Mouse (Mus musculus): Measurements from ENCODE around the gene Myt1l.

The Myt1l gene

DNA sequence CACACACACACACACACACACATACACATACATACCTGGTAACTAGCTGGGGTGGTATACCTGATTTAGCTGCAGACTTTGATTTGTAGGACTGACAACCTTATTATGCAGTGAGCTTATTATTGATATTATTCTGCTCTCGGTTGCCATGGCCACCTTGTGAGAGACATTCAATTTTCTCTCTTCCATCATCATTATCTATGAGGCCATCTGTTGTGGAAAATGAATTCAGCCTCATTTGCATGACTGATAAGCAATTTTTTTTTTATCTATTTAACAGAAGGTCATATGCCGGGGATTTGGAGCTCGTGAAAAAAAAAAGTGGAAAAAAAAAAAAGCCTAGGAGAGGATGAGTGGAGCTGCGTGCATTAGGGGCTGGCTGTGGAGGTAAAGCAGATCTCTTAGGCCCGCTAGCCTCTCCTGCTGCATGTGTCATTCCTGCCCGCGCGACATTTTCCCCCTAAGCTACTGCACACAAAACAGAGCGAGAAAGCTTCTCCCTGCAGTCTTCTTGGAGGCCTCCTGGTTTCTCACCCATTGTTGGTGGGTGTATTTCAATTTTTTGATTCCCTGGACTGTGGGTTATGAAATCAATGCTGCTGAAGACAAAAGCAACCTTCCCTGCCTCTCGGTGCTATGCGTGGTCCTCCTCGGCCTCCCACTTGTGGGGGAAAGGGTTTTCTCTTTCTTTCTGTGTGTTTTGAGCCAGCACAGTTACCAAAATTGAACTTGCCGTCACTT lies at the start of gene Myt1l:
Myt1l (plus strand) TSS at position 354 of the 741 bp plus-strand sequence.
- in situ Hi-C loops (cut with MboI; ENCODE audit: low pct_unique_long_range_greater_than_20kb in 1 of 2, low sequenced_read_pairs in 2 of 2, unreplicated experiment in 1 of 2) = no loop called here

DNA sequence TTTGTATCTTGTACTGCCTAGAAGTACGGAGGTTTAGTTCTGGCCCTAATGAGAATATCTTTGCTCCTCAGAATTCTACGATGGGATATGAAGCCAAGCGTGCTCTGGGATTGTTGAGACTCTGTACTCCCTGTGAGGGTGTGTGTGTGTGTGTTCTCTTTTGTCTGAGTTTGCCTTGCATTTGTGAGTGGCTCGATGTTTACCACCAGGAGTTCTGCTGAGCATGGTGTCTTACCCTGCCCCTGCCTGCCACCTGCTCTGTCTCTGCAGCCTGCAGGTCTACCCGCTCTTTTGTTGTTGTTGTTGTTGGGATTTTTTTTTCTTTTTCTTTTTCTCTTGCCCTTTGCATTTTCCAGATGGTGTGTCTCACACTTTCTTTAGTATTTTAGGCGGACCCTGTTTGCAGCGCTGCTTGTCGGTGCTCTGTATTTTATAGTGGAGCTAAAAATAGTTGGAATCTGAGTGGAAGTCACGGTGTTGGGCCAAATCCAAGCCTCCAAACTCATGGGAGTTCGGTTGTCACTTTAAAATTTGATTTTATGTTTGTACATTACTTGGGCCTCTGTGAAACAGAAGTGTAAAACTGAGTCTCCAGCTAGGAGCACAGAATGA lies 41.7 kb upstream of the Myt1l start:
- in situ Hi-C loops (cut with MboI; ENCODE audit: low pct_unique_long_range_greater_than_20kb in 1 of 2, low sequenced_read_pairs in 2 of 2, unreplicated experiment in 1 of 2) = no loop called here

DNA sequence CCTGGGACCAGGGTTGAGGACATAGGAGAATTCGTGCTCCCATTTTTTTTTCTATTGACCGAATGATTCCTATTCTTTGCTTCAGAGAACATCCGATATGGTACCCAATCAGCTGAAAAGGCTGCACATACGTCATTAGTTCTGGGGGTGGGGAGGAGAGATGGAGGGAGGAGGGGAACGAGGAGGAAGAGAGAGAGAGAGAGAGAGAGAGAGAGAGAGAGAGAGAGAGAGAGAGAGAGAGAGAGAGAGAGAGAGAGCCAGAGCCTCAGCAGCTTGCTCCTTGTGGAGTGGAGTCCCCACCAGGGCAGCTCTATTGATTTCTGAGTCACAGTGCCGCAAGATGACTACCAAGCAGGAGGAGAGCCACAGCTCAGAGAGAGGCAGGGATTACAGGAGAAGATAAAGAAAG lies 1.9 kb upstream of the Myt1l start:
- in situ Hi-C loops (cut with MboI; ENCODE audit: low pct_unique_long_range_greater_than_20kb in 1 of 2, low sequenced_read_pairs in 2 of 2, unreplicated experiment in 1 of 2) = no loop called here

DNA sequence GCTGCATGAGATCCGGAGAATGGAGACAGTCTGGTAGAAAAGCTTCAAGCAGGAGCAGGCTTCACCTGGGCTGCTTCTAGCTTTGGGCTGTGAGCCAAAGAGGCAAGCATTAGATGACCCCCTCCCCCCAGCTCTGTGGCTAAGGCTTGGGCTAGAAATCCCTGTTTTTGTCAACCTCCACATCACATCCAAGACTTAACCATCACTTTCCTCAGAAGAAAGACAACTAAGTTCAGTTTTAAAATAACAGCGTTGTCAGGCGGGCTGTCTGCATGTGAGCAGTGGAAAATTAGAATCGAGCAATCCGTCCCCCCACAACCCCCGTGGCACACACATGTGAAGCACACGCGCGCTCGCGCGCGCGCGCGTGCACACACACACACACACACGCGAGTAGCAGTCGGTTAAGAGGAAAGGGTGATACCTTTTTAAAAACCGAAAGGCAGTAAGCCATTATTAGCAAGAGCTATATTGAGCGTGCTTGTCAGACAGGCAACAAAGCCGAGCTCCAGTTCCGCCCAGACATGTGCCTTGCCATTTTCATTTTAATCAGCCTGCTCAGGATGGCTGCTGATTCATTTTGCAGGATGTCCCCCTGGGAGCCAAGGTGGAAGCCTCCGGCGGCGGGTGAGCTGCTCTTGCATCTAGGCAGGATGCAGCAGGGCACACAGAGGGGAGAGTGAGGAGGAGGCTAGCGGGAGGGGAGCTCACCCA lies 979 bp upstream of the Myt1l start:
- in situ Hi-C loops (cut with MboI; ENCODE audit: low pct_unique_long_range_greater_than_20kb in 1 of 2, low sequenced_read_pairs in 2 of 2, unreplicated experiment in 1 of 2) = no loop called here

DNA sequence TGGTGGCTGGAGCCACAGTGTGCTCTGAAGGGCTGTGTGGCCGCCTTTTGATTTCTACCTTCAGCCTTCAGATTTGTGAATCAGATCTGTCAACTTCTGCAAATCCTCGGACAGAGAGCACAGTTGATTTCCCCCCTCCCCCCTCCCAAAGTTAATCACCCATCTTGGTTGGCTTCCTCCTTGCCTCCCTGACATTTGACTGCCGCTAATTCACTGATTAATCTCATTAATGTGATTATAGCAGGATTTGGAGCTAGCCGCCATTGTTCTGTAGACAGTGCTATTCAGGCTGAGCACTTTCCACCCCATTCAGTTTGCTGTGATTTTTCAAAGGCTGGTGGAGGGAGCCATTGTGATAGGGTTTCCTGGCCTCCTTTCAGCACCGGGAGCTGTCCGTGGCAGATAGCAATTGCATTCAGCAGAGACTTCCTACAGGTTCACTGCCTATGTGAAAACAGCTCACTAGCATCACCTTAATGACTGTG lies 2.1 kb downstream of the Myt1l start:
- in situ Hi-C loops (cut with MboI; ENCODE audit: low pct_unique_long_range_greater_than_20kb in 1 of 2, low sequenced_read_pairs in 2 of 2, unreplicated experiment in 1 of 2) = no loop called here

DNA sequence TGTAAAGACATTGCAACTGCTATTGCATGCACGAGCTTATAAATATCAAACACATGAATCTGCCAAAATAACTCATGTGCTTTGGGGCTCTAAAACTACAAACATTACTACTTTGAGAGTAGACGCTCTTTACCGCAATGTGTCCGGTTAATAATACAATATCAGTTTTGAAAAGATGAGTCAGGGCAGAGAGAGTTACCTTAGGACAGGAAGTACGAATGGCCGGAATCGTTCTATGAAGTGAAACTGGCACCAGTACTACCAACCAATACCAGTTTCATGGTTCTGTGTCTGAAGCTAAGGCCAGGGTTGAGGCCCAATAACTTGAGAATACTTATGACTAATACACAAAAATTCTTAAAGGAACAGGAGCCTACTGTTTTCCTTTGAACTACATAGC lies 2.6 kb downstream of the Myt1l start:
- in situ Hi-C loops (cut with MboI; ENCODE audit: low pct_unique_long_range_greater_than_20kb in 1 of 2, low sequenced_read_pairs in 2 of 2, unreplicated experiment in 1 of 2) = no loop called here

DNA sequence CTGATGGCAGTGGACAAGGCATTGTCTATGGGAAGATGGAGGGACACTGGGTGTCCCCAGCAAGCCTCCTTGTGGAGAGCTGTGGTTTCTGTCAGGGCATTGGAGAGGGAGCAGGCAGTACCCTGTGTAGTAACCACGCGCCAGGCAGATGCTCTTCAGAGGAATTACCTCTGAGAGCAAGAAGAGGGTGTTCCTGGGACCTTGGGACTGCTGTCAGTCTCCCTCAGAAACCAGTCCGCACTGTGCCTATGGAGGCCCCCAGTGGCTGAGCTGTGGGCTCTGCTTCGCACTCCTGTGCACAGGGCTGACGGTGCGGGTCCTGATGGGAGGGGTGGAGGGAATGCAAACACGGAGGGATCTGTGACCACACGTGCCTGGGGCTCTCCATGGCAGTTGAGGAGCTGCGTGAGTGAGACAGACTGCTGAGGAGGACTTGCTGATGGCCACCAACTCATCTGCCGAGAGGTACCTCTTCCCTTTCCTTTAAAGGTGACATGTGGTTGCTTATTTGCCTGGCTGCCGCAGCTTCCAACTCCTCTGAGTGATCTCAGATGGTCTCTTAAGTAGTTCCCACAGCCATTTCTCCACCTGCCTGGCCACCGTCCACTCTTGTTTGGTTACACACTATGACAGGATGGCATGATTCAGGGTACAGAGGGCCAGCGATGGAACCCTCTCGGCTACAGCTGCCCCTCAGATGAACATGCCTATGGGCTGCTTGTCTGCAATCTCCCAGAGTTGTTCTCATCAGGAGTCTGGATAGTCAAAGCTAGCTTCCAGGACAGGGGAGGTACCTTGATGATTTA lies 5.1 kb downstream of the Myt1l start:
- in situ Hi-C loops (cut with MboI; ENCODE audit: low pct_unique_long_range_greater_than_20kb in 1 of 2, low sequenced_read_pairs in 2 of 2, unreplicated experiment in 1 of 2) = no loop called here

DNA sequence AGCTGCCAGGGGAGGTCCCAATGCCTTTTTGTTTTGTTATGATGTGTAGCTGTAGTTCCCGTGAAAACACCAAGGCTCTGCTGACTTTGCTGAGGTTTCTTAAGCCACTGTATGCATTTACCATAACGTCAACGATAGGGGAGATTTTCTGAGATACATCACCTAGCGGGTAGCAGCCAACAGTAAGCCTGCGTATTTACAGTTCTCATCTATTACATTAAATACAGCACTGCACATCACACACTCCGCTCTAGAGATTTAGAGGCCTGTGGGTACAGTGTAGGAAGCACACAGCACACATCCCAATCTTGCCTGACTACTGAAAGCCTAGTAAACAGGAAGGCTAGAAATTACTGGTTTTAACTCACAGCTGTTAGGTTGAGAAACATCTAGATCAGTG lies 6.1 kb downstream of the Myt1l start:
- in situ Hi-C loops (cut with MboI; ENCODE audit: low pct_unique_long_range_greater_than_20kb in 1 of 2, low sequenced_read_pairs in 2 of 2, unreplicated experiment in 1 of 2) = no loop called here

DNA sequence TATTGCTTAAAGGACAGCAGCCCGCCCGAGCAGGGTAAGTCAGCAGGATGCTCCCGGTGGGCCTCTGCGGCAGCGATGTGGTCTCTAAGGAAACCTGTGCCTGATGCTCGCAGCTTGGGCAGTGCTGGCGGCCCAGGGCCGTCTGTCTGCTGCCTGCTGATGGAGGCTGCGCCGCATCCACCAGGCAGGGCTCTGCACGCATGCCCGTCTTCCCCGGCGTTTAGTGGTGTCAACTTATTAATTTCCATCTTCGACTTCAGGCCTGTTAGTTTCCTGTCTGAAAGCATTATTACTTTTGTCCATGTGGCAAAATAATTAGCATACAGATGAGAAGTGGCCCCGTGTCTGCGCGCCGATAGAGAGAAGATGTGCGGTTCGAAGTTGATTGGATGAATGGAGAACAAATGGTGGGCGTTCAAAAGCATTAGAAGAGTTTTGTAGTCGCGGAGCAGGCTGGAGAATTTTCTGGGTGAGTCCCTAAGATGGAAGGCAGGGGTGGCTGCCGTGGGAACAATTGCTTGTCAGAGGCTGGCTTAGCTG lies 6.6 kb downstream of the Myt1l start:
- in situ Hi-C loops (cut with MboI; ENCODE audit: low pct_unique_long_range_greater_than_20kb in 1 of 2, low sequenced_read_pairs in 2 of 2, unreplicated experiment in 1 of 2) = no loop called here

DNA sequence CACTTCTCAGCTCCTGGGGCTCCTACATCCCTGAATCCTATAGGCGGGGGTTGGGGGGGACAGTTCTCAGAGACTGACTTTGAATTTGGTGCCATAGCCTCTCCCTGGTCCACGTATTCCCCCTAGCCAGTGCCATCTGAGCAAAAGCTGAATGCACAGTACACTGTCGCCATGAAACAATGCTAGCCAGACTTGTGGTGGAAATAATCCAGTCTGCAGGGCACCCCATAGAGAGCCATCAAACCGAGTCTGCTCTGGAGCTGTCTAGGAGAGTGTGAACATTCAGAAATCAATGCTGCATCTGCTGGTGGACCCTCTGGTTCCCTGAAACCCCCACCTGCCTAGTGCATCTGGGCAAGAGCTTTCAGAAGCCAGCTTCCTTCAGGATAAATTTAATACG lies 9.7 kb downstream of the Myt1l start:
- in situ Hi-C loops (cut with MboI; ENCODE audit: low pct_unique_long_range_greater_than_20kb in 1 of 2, low sequenced_read_pairs in 2 of 2, unreplicated experiment in 1 of 2) = no loop called here

DNA sequence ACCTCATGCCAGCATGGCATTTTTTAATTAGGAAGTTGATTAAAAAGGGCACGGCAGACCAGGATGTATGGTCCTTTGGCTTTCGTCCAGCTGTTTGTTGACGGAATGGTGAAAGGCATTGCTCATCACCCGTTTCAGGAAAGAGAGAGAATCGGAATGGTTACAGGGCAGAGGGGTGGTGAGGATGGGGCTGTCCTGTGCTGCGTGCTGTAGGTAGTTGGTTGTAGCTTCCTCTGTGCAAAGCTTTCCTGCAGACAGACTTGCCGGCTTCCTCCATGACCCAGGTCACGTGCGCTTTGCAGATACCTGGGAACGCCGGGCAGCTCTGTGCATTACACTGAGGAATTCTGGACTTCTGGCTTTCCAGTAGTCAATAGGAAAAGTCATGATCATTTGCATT lies 10.3 kb downstream of the Myt1l start:
- in situ Hi-C loops (cut with MboI; ENCODE audit: low pct_unique_long_range_greater_than_20kb in 1 of 2, low sequenced_read_pairs in 2 of 2, unreplicated experiment in 1 of 2) = no loop called here

DNA sequence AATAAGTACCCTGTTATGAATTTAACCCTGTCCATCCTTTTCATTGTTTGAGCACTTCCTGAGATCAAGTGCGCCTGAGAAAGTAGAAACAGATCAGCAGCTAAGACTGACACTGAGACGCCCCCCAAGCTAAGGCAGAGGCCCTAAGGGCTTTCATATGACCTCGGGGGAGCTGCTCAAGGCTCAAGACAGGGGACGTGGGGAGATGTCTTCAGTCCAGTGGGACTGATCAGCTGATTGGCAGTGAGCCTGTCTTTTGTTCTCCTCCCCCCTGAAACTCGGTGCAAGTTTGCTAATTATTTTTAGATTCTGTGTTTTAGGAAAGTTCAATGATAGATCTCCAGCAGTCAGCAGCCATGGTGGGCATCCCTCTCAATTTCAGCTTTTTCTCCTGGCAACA lies 10.9 kb downstream of the Myt1l start:
- in situ Hi-C loops (cut with MboI; ENCODE audit: low pct_unique_long_range_greater_than_20kb in 1 of 2, low sequenced_read_pairs in 2 of 2, unreplicated experiment in 1 of 2) = no loop called here

DNA sequence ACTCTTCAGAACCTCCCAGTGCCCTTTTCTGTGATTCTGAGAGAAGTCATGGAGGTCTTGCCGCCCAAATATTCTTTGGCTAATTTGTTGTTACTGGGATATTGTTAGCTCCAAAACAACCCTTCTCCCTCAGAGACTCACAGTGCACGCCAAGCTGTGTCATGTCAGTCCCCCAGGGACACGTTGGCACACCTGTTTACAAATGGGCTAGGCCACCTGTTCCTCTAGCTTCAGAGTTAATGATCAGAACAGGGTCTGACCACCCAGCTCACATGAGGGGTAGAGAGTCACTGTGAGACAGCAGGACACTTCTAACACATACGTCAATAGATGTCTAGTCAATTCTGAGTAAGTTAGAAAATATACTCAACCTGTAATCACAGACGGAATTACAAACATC lies 12.6 kb downstream of the Myt1l start:
- in situ Hi-C loops (cut with MboI; ENCODE audit: low pct_unique_long_range_greater_than_20kb in 1 of 2, low sequenced_read_pairs in 2 of 2, unreplicated experiment in 1 of 2) = no loop called here

DNA sequence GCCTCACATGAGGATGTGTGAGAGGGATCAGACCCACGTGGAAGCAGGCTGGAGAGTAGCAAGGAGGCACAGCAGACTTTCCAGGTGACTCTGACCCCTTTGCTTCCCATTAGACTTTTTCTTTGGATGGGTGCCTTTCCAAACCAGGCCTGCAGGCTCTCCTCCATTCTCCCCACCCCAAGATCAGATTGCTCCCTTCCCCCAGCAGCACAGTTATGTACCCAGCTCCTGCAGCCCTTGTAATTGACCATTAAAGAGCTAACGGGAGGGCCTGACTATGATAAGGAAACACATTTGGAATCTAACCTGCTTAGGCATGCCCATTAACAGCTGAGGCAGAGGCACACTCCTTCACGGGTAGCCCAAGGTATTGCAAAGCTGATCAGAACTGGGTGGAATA lies 17.9 kb downstream of the Myt1l start:
- in situ Hi-C loops (cut with MboI; ENCODE audit: low pct_unique_long_range_greater_than_20kb in 1 of 2, low sequenced_read_pairs in 2 of 2, unreplicated experiment in 1 of 2) = no loop called here

DNA sequence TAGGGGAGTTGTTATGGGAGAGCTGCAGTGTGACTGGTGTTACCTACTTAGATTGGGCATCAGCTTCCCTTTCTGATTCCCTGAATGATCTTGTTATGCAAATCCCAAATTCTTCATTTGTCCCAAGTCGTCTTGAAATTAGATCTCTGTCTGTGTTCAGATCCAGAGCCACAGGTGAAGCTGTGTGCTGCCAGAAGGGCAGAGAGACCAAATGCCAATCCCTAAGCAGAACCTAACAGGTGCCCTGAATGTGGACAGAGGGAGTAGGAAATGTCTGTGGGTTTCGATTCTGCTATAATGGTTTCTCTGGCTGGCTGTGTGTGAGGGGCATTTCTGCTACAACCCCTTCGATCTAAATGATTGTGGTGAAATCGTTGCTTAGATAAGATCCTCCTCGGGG lies 18.9 kb downstream of the Myt1l start:
- in situ Hi-C loops (cut with MboI; ENCODE audit: low pct_unique_long_range_greater_than_20kb in 1 of 2, low sequenced_read_pairs in 2 of 2, unreplicated experiment in 1 of 2) = no loop called here

DNA sequence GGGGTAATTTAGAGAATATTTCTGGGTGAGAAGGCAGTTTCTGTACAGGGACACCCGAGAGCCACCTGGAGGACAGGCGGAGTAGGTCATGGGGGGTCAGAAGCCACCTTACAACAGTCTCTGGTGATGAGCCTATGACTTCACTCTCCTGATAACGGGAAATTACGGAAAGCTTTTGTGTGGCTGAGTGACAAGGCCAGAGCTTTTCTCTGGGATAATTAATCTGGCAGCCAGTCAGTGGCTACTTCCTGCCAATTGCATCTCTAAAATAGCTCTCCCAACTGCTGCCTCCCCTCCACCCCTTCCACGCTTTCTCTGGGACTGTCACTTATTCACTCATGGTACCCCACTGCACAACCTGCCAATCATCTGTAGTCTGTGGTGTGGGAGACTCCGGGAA lies 19.6 kb downstream of the Myt1l start:
- in situ Hi-C loops (cut with MboI; ENCODE audit: low pct_unique_long_range_greater_than_20kb in 1 of 2, low sequenced_read_pairs in 2 of 2, unreplicated experiment in 1 of 2) = no loop called here

DNA sequence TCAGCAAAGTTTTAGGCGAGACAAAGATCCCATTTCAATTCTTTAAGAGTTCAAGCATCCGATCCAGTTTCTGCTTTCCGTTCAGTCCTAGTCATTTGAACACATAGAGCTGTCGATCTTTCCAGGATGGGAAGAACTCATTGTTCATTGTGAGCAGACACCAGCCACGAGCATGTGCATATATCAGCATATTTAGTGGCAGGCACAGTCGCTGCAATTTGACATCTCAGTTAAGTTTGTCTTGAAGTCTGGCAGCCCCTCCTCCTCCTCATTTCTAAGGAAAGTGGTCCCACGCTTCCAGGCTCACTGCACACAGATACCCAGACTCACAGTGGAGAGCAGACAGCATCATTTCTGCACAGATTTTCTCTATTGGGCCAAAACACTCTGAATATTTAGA lies 25.0 kb downstream of the Myt1l start:
- in situ Hi-C loops (cut with MboI; ENCODE audit: low pct_unique_long_range_greater_than_20kb in 1 of 2, low sequenced_read_pairs in 2 of 2, unreplicated experiment in 1 of 2) = no loop called here

DNA sequence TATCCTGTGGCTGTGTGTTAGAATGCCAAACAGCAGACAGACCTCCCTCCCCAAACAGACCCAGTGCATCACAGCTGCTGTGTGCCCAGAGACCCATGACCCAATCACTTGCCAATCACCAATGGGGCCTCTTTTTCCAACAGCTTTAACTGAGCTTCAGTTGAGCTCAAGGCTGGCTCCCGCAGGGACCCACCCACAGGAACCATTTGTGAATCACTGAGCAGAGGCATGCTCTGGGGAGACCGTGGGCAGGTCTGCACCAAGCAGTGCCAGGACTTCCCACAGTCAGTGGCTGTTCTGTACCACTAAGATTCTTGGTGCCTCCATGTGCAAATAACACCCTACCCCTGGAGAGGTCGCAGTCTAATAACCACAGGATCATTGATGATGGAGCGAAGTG lies 27.5 kb downstream of the Myt1l start:
- in situ Hi-C loops (cut with MboI; ENCODE audit: low pct_unique_long_range_greater_than_20kb in 1 of 2, low sequenced_read_pairs in 2 of 2, unreplicated experiment in 1 of 2) = no loop called here

DNA sequence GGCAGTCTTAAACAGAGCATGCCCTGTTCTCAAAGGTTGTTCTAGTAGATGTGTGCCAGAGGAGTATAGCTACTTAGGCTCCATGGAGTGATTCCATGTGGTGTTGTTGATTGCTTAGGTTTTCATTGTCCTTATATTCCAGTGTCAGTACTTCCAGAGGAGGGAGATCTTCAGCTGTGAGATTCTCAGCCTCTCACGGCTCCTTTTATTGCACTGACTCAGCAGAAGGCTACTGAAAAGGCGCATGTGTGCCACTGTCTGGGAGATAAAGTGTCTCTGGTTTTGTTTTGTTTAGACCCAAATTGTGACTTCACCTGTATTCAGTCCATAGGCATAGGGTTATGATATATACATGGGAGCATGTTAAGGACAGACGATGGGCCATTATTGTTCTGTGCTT lies 28.2 kb downstream of the Myt1l start:
- in situ Hi-C loops (cut with MboI; ENCODE audit: low pct_unique_long_range_greater_than_20kb in 1 of 2, low sequenced_read_pairs in 2 of 2, unreplicated experiment in 1 of 2) = no loop called here
